Mouse (Mus musculus) spleen, adult 2 months (tissue): ENCODE results near the gene Dyrk1a.

Experiments
- CTCF ChIP-seq: fragments of 200-500 bp; IDR thresholded peaks from 2 replicates; pipeline ENCODE4 v1.5.1; 2011; ENCODE audit warnings: mild to moderate bottlenecking, inconsistent platforms; ENCODE audit not compliant: insufficient read depth, insufficient read length, insufficient replicate concordance; ENCODE audit errors: extremely low read depth
- POLR2A ChIP-seq: fragments of 200-500 bp; IDR thresholded peaks from 2 replicates; pipeline ENCODE4 v1.6.1; 2011; ENCODE audit warnings: low read depth, low read length, inconsistent platforms

- TF ChIP-seq CTCF = no peak
- no peak for TF ChIP-seq POLR2A
Measured at GRCm38 (mm10) chr16:94631984-94632383, 62.2 kb downstream of the Dyrk1a start.
